Mouse (Mus musculus): ENCODE data around the gene Pdilt. TPM values are rescaled to one million over a fixed set of nuclear protein-coding genes. Genes with fewer than 3 reads are reported as not detected.

Pdilt gene
- polyA plus RNA-seq, 2 experiments, result not detected

DNA sequence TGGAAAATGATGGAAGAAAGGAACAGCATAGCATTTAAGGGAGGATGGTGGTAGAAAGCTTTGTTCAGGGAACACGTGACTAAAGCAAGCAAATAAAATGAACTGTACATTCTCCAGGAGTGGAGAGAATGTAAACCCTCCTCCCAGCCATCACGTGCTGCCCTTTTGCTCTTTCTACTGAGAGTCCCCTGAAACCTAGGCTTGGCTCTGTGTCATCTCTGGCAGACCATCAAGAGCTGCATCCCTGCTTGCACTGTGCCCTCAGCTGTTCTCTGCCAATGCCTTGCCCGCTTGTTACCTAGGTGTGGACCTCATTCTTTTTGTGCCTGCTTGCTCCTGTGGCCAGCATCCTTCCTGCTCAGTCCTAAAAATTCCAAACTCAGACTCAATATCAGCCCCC is 1.5 kb downstream of the Pdilt start:
- ATAC-seq (ENCODE audit: low FRiP score, low read depth) (no peak), DNase-seq (ENCODE audit: low spot score) (no peak)
- H3K4me1 ChIP-seq (ENCODE audit: control insufficient read depth, insufficient read depth, low read length), result no peaks in the 10 kb centered on the region
- TF ChIP-seq POLR2A (IDR thresholded peaks at IDR 0.05; ENCODE audit: borderline replicate concordance, extremely low read depth, insufficient read depth, insufficient read length), result no peak
- no peak overlapping the region for H3K4me2 ChIP-seq (replicated peaks; ENCODE audit: low read depth, low read length, severe bottlenecking)
- H3K9me3 ChIP-seq (ENCODE audit: control insufficient read depth, low read length), result no peaks in the 10 kb centered on the region
- H3K36me3 ChIP-seq (ENCODE audit: control insufficient read depth, insufficient read depth, low read length), result no peaks in the 10 kb centered on the region
- H3K9ac ChIP-seq (ENCODE audit: low read depth, low read length, severe bottlenecking), result no peak overlapping the region
- no peak overlapping the region for H3K4me3 ChIP-seq (replicated peaks; ENCODE audit: low read length)
- WGBS, result 71% methylated on average over 3 of the region's 3 CpGs
- no peaks in the 10 kb centered on the region for H3K27me3 ChIP-seq (ENCODE audit: control insufficient read depth, insufficient read depth, low read length)
- H3K27ac ChIP-seq (replicated peaks; ENCODE audit: low read depth, low read length), result no peak overlapping the region

GRCm38 (mm10) chr7:119519654-119520053 is 3.6 kb downstream of the Pdilt start:
- TF ChIP-seq POLR2A (IDR thresholded peaks at IDR 0.05; ENCODE audit: borderline replicate concordance, extremely low read depth, insufficient read depth, insufficient read length), result no peak
- 54% methylated on average over 5 of the region's 5 CpGs for WGBS
- no peaks in the 10 kb centered on the region for H3K4me1 ChIP-seq (ENCODE audit: control insufficient read depth, insufficient read depth, low read length)
- no peak overlapping the region for H3K4me3 ChIP-seq (replicated peaks; ENCODE audit: low read length)
- H3K27me3 ChIP-seq (ENCODE audit: control insufficient read depth, insufficient read depth, low read length), result no peaks in the 10 kb centered on the region
- DNase-seq (ENCODE audit: low spot score), result peak; percentile 41
- no peak for ATAC-seq (ENCODE audit: low FRiP score, low read depth)
- H3K36me3 ChIP-seq (ENCODE audit: control insufficient read depth, insufficient read depth, low read length), result no peaks in the 10 kb centered on the region
- no peaks in the 10 kb centered on the region for H3K9me3 ChIP-seq (ENCODE audit: control insufficient read depth, low read length)
- no peak overlapping the region for H3K27ac ChIP-seq (replicated peaks; ENCODE audit: low read depth, low read length)
- H3K9ac ChIP-seq (ENCODE audit: low read depth, low read length, severe bottlenecking), result no peak overlapping the region
- no peak overlapping the region for H3K4me2 ChIP-seq (replicated peaks; ENCODE audit: low read depth, low read length, severe bottlenecking)

GRCm38 (mm10) chr7:119519163-119519562 is 4.1 kb downstream of the Pdilt start, which contains the start of gene Acsm5:
Gene Acsm5, plus strand, starts transcription at chr7:119519463.
- Histone ChIP-seq H3K27ac (replicated peaks; ENCODE audit: low read depth, low read length) (no peak within 1 kb of the TSS), H3K4me1 (ENCODE audit: control insufficient read depth, insufficient read depth, low read length) (no peaks in the 10 kb centered on the region), H3K9ac (ENCODE audit: low read depth, low read length, severe bottlenecking) (no peak within 1 kb of the TSS), H3K4me2 (replicated peaks; ENCODE audit: low read depth, low read length, severe bottlenecking) (no peak within 1 kb of the TSS), H3K4me3 (replicated peaks; ENCODE audit: low read length) (no peak within 1 kb of the TSS), H3K9me3 (ENCODE audit: control insufficient read depth, low read length) (no peaks in the 10 kb centered on the region), H3K27me3 (ENCODE audit: control insufficient read depth, insufficient read depth, low read length) (no peaks in the 10 kb centered on the region), H3K36me3 (ENCODE audit: control insufficient read depth, insufficient read depth, low read length) (no peaks in the 10 kb centered on the region)
- DNase-seq (ENCODE audit: low spot score), result no peak
- 68% methylated on average over 5 of the region's 5 CpGs for WGBS
- no peak for ATAC-seq (ENCODE audit: low FRiP score, low read depth)
- no peak for TF ChIP-seq POLR2A (IDR thresholded peaks at IDR 0.05; ENCODE audit: borderline replicate concordance, extremely low read depth, insufficient read depth, insufficient read length)

DNA sequence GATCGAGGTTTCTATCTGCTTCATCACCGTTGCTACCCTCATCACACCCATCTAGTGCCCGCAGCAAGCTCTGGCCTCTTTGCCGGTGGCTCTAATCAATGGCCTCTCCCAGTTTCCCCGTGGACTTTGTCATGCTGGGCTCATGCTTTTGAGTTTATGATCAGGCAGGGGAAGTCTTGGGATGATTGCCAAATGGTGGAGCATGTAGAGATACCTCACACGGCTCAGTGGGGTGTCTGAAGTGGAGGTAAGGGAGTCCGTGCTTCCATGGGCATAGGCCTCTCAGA is 7.1 kb downstream of the Pdilt start:
- Histone ChIP-seq H3K27me3 (ENCODE audit: control insufficient read depth, insufficient read depth, low read length) (no peaks in the 10 kb centered on the region), H3K27ac (replicated peaks; ENCODE audit: low read depth, low read length) (no peak overlapping the region), H3K4me3 (replicated peaks; ENCODE audit: low read length) (no peak overlapping the region), H3K4me2 (replicated peaks; ENCODE audit: low read depth, low read length, severe bottlenecking) (no peak overlapping the region), H3K4me1 (ENCODE audit: control insufficient read depth, insufficient read depth, low read length) (no peaks in the 10 kb centered on the region), H3K9ac (ENCODE audit: low read depth, low read length, severe bottlenecking) (no peak overlapping the region), H3K36me3 (ENCODE audit: control insufficient read depth, insufficient read depth, low read length) (no peaks in the 10 kb centered on the region), H3K9me3 (ENCODE audit: control insufficient read depth, low read length) (no peaks in the 10 kb centered on the region)
- 82% methylated on average over 7 of the region's 7 CpGs for WGBS
- TF ChIP-seq POLR2A (IDR thresholded peaks at IDR 0.05; ENCODE audit: borderline replicate concordance, extremely low read depth, insufficient read depth, insufficient read length), result no peak
- DNase-seq (ENCODE audit: low spot score) (no peak), ATAC-seq (ENCODE audit: low FRiP score, low read depth) (no peak)

DNA sequence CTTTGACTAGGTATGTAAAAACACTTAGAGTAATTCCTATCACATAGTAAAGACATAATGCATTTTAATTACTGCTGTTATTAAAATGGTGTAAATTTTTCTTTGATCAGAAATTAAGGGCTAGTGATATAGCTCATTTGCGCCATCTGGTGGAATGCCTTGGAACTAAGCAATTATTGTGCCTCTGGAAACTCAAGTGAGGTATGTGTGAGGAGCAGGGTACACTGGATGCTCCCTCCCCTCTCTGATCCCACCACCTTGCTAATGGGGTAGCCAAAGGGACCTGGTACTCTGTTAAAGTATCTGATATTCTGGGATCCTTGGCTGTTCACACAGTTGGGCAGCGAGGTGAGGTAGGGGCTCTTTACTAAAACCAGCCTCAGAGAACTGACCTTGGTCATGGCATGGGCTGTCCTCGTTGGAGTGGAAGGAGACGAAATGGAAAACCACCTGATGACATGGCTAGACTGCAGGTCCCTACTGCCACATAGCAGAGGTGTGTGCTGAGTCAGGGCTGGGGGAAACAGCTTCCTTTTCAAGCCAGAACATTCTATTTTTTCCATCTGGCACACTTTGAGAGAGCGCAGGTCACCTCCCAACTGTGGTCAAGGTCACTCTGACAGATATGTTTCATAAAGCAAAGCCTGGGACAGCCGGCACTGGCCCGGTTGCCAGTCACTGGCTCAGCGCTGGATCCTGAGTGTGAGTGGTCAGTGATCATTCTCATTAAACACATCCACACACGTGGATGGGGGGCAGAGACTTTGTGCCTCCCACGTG is 7.6 kb downstream of the Pdilt start:
- 66% methylated on average over 10 of the region's 10 CpGs for WGBS
- H3K4me1 ChIP-seq (ENCODE audit: control insufficient read depth, insufficient read depth, low read length), result no peaks in the 10 kb centered on the region

More for the DNA sequence above, 7.6 kb downstream of the Pdilt start:
- H3K4me2 ChIP-seq (replicated peaks; ENCODE audit: low read depth, low read length, severe bottlenecking), result no peak overlapping the region
- no peak overlapping the region for H3K27ac ChIP-seq (replicated peaks; ENCODE audit: low read depth, low read length)
- no peaks in the 10 kb centered on the region for H3K36me3 ChIP-seq (ENCODE audit: control insufficient read depth, insufficient read depth, low read length)
- no peak for TF ChIP-seq POLR2A (IDR thresholded peaks at IDR 0.05; ENCODE audit: borderline replicate concordance, extremely low read depth, insufficient read depth, insufficient read length)
- no peak overlapping the region for H3K4me3 ChIP-seq (replicated peaks; ENCODE audit: low read length)
- no peaks in the 10 kb centered on the region for H3K9me3 ChIP-seq (ENCODE audit: control insufficient read depth, low read length)
- ATAC-seq (ENCODE audit: low FRiP score, low read depth) (no peak), DNase-seq (ENCODE audit: low spot score) (peak; percentile 55)
- no peak overlapping the region for H3K9ac ChIP-seq (ENCODE audit: low read depth, low read length, severe bottlenecking)
- H3K27me3 ChIP-seq (ENCODE audit: control insufficient read depth, insufficient read depth, low read length), result no peaks in the 10 kb centered on the region
